Comparison of ENCODE assay signal across 30 mouse cellular contexts in genomic region chr2:136955726-136956571, GRCm38 (mm10).
DNase-seq lines count a peak whose midpoint lies in the region; ATAC-seq and TF ChIP-seq lines count a peak whose summit lies in the region.
"Had no signal": no experiment of that assay in that cellular context is flagged by ENCODE, and none has a peak within 500 bp of the region (broad histone marks: within the 10 kb centered on the region; RNA-seq: fewer than 3 reads in every experiment).

No protein-coding gene starts in this region.

- peaks cover 3% of the 10 kb centered on the region for H3K4me1 ChIP-seq in limb, embryonic 11.5 days (ENCODE audit: control insufficient read depth, insufficient read depth, low read length)
- peaks cover 14% of the 10 kb centered on the region for H3K4me1 ChIP-seq in limb, embryonic 10.5 days
- H3K4me1 ChIP-seq in embryonic facial prominence, embryonic 10.5 days: peaks cover 23% of the 10 kb centered on the region
- peaks cover 10% of the 10 kb centered on the region for H3K4me1 ChIP-seq in embryonic facial prominence, embryonic 14.5 days (ENCODE audit: control insufficient read depth, insufficient read depth, low read length)
- peaks cover 34% of the 10 kb centered on the region for H3K4me1 ChIP-seq in limb, embryonic 13.5 days
- H3K4me1 ChIP-seq in intestine, postnatal 0 days (replicated peaks; ENCODE audit: control insufficient read depth, insufficient read depth, low read length): no peaks in the 10 kb centered on the region
- H3K4me1 ChIP-seq: forebrain, embryonic 15.5 days; midbrain, embryonic 12.5 days had no signal

- TF ChIP-seq CTCF in intestine, postnatal 0 days (IDR thresholded peaks at IDR 0.05; ENCODE audit: low read depth): no peak

- peak; percentile 12; the same call in 1 of the 2 replicates for ATAC-seq in limb, embryonic 11.5 days (ENCODE audit: insufficient number of reproducible peaks, low FRiP score, low TSS enrichment, low read depth)
- peak; percentile 55; the same call in 1 of the 2 replicates for ATAC-seq in embryonic facial prominence, embryonic 14.5 days (ENCODE audit: low read depth)
- ATAC-seq in limb, embryonic 13.5 days (ENCODE audit: low FRiP score, low read depth): peak; percentile 82
- ATAC-seq in intestine, postnatal 0 days: no peak
- ATAC-seq: activated CD4-positive, CD25-positive, alpha-beta regulatory T cell, adult 4 months; forebrain, embryonic 15.5 days had no signal

- H3K9me3 ChIP-seq in limb, embryonic 11.5 days (ENCODE audit: control insufficient read depth, low read length): no peaks in the 10 kb centered on the region
- H3K9me3 ChIP-seq in limb, embryonic 10.5 days (replicated peaks): no peaks in the 10 kb centered on the region
- H3K9me3 ChIP-seq in embryonic facial prominence, embryonic 10.5 days: no peaks in the 10 kb centered on the region
- no peaks in the 10 kb centered on the region for H3K9me3 ChIP-seq in embryonic facial prominence, embryonic 14.5 days (ENCODE audit: control insufficient read depth, low read length)
- H3K9me3 ChIP-seq in limb, embryonic 13.5 days: no peaks in the 10 kb centered on the region
- no peaks in the 10 kb centered on the region for H3K9me3 ChIP-seq in intestine, postnatal 0 days (ENCODE audit: control insufficient read depth)
- H3K9me3 ChIP-seq: forebrain, embryonic 15.5 days; heart, embryonic 10.5 days; hindbrain, embryonic 12.5 days; megakaryocyte, embryonic 14.5 days; midbrain, embryonic 12.5 days; neural tube, embryonic 13.5 days had no signal

- H3K27ac ChIP-seq in limb, embryonic 11.5 days (replicated peaks; ENCODE audit: low read depth, low read length): no peak overlapping the region
- H3K27ac ChIP-seq in limb, embryonic 10.5 days: no peak overlapping the region
- no peak overlapping the region for H3K27ac ChIP-seq in embryonic facial prominence, embryonic 10.5 days (replicated peaks)
- no peak overlapping the region; the same call in 1 of the 2 replicates for H3K27ac ChIP-seq in embryonic facial prominence, embryonic 14.5 days (replicated peaks; ENCODE audit: low read depth, low read length)
- H3K27ac ChIP-seq in limb, embryonic 13.5 days: no peak overlapping the region
- no peak overlapping the region for H3K27ac ChIP-seq in intestine, postnatal 0 days (ENCODE audit: low read depth, low read length)
- H3K27ac ChIP-seq: forebrain, embryonic 15.5 days; heart, embryonic 10.5 days; hindbrain, embryonic 12.5 days; kidney, postnatal 0 days; liver, embryonic 14.5 days; midbrain, embryonic 12.5 days; neural tube, embryonic 13.5 days had no signal

- 36% methylated on average over 9 of the region's 9 CpGs for WGBS in limb, embryonic 11.5 days
- 63% methylated on average over 9 of the region's 9 CpGs for WGBS in limb, embryonic 10.5 days
- 66% methylated on average over 9 of the region's 9 CpGs for WGBS in embryonic facial prominence, embryonic 10.5 days
- WGBS in embryonic facial prominence, embryonic 14.5 days: 30% methylated on average over 9 of the region's 9 CpGs
- 21% methylated on average over 9 of the region's 9 CpGs for WGBS in limb, embryonic 13.5 days
- WGBS in intestine, postnatal 0 days: 60% methylated on average over 9 of the region's 9 CpGs

- H3K36me3 ChIP-seq in limb, embryonic 11.5 days (ENCODE audit: control insufficient read depth, insufficient read depth, low read length): no peaks in the 10 kb centered on the region
- no peaks in the 10 kb centered on the region for H3K36me3 ChIP-seq in limb, embryonic 10.5 days
- H3K36me3 ChIP-seq in embryonic facial prominence, embryonic 10.5 days (replicated peaks): no peaks in the 10 kb centered on the region
- H3K36me3 ChIP-seq in embryonic facial prominence, embryonic 14.5 days (ENCODE audit: control insufficient read depth, insufficient read depth, low read length): no peaks in the 10 kb centered on the region
- no peaks in the 10 kb centered on the region for H3K36me3 ChIP-seq in limb, embryonic 13.5 days
- H3K36me3 ChIP-seq in intestine, postnatal 0 days (ENCODE audit: control insufficient read depth, insufficient read depth): no peaks in the 10 kb centered on the region
- H3K36me3 ChIP-seq: forebrain, embryonic 15.5 days; heart, embryonic 10.5 days; hindbrain, embryonic 12.5 days; midbrain, embryonic 12.5 days; neural tube, embryonic 13.5 days had no signal

- H3K4me2 ChIP-seq in limb, embryonic 11.5 days (ENCODE audit: low read depth, severe bottlenecking): no peak overlapping the region
- no peak overlapping the region for H3K4me2 ChIP-seq in embryonic facial prominence, embryonic 14.5 days (ENCODE audit: low read depth, low read length)
- H3K4me2 ChIP-seq in limb, embryonic 13.5 days (replicated peaks): peak overlapping the region; percentile 38
- no peak overlapping the region for H3K4me2 ChIP-seq in intestine, postnatal 0 days (replicated peaks; ENCODE audit: low read depth)
- H3K4me2 ChIP-seq: forebrain, embryonic 15.5 days; hindbrain, embryonic 12.5 days; lung, embryonic 14.5 days; midbrain, embryonic 12.5 days; neural tube, embryonic 13.5 days had no signal

- no peak overlapping the region for H3K9ac ChIP-seq in limb, embryonic 11.5 days (ENCODE audit: low read length)
- no peak overlapping the region for H3K9ac ChIP-seq in embryonic facial prominence, embryonic 14.5 days (ENCODE audit: low read depth, low read length)
- no peak overlapping the region for H3K9ac ChIP-seq in limb, embryonic 13.5 days
- no peak overlapping the region for H3K9ac ChIP-seq in intestine, postnatal 0 days (ENCODE audit: low read depth, low read length)
- H3K9ac ChIP-seq: forebrain, embryonic 15.5 days; hindbrain, embryonic 12.5 days; liver, embryonic 14.5 days; lung, embryonic 14.5 days; midbrain, embryonic 12.5 days; neural tube, embryonic 13.5 days had no signal

- H3K4me3 ChIP-seq in limb, embryonic 11.5 days (ENCODE audit: low read depth, low read length): no peak overlapping the region
- no peak overlapping the region for H3K4me3 ChIP-seq in limb, embryonic 10.5 days
- H3K4me3 ChIP-seq in embryonic facial prominence, embryonic 10.5 days: no peak overlapping the region
- no peak overlapping the region for H3K4me3 ChIP-seq in embryonic facial prominence, embryonic 14.5 days (ENCODE audit: low read depth, low read length)
- no peak overlapping the region for H3K4me3 ChIP-seq in limb, embryonic 13.5 days
- H3K4me3 ChIP-seq in intestine, postnatal 0 days (ENCODE audit: low read depth, low read length): no peak overlapping the region
- H3K4me3 ChIP-seq: forebrain, embryonic 15.5 days; heart, embryonic 10.5 days; hindbrain, embryonic 12.5 days; megakaryocyte, embryonic 14.5 days; midbrain, embryonic 12.5 days; myocyte; neural tube, embryonic 13.5 days had no signal

- no peak for DNase-seq in limb, embryonic 11.5 days (ENCODE audit: low spot score)
- no peak for DNase-seq in limb, embryonic 10.5 days (ENCODE audit: low spot score)
- peak; percentile 41 for DNase-seq in embryonic facial prominence, embryonic 10.5 days (ENCODE audit: low spot score)
- DNase-seq in embryonic facial prominence, embryonic 14.5 days (ENCODE audit: low spot score): peak; percentile 52
- DNase-seq in thymus, postnatal 25 days: no peak
- no peak for DNase-seq in natural killer cell, adult 2 months (ENCODE audit: low spot score in 2 of 2)
- DNase-seq: adrenal gland, adult 8-10 months; B cell, adult 2 months; cerebellum, adult 2 months; cerebellum, postnatal 14 days; gastrocnemius, postnatal 10 days; heart, postnatal 36 days; kidney, adult 11 months; kidney, postnatal 4 days; left cerebral cortex, postnatal 4 days; lung, embryonic 14.5 days; thymus, adult 2 months had no signal

- no peaks in the 10 kb centered on the region for H3K27me3 ChIP-seq in limb, embryonic 11.5 days (ENCODE audit: control insufficient read depth, insufficient read depth, low read length)
- H3K27me3 ChIP-seq in limb, embryonic 10.5 days (ENCODE audit: low read depth, poor library complexity, severe bottlenecking): no peaks in the 10 kb centered on the region
- no peaks in the 10 kb centered on the region for H3K27me3 ChIP-seq in embryonic facial prominence, embryonic 10.5 days (replicated peaks; ENCODE audit: low read depth, poor library complexity, severe bottlenecking)
- H3K27me3 ChIP-seq in embryonic facial prominence, embryonic 14.5 days (replicated peaks; ENCODE audit: control insufficient read depth, insufficient read depth, low read length): no peaks in the 10 kb centered on the region
- H3K27me3 ChIP-seq in limb, embryonic 13.5 days: peaks cover 3% of the 10 kb centered on the region
- no peaks in the 10 kb centered on the region for H3K27me3 ChIP-seq in intestine, postnatal 0 days (replicated peaks; ENCODE audit: control insufficient read depth, insufficient read depth, low read length)
- H3K27me3 ChIP-seq: CH12.LX; forebrain, embryonic 15.5 days; hindbrain, embryonic 12.5 days; megakaryocyte, embryonic 14.5 days; midbrain, embryonic 12.5 days; neural tube, embryonic 13.5 days had no signal

Comparison
In these comparisons a context has a peak if more than half of its experiments do, and no peak if none do; other contexts are left out.
1. DNase-seq: peak in embryonic facial prominence, embryonic 10.5 days (single experiment) and embryonic facial prominence, embryonic 14.5 days (single experiment); none in limb, embryonic 11.5 days (single experiment), limb, embryonic 10.5 days (single experiment), thymus, postnatal 25 days (single experiment) and natural killer cell, adult 2 months (0 of 2).